Mouse (Mus musculus) megakaryocyte, embryonic 14.5 days (primary cell): ENCODE data around the gene Egfl7.

ENCODE experiments used
- FLI1 ChIP-seq: IDR thresholded peaks from 2 replicates; pipeline ENCODE4 v1.6.1; 2012; ENCODE audit warnings: low read length, inconsistent platforms, mixed read lengths
- GATA1 ChIP-seq: IDR thresholded peaks from 3 replicates; pipeline ENCODE4 v1.6.1; 2012; ENCODE audit warnings: mixed read lengths, low read length, inconsistent platforms, borderline replicate concordance

DNA sequence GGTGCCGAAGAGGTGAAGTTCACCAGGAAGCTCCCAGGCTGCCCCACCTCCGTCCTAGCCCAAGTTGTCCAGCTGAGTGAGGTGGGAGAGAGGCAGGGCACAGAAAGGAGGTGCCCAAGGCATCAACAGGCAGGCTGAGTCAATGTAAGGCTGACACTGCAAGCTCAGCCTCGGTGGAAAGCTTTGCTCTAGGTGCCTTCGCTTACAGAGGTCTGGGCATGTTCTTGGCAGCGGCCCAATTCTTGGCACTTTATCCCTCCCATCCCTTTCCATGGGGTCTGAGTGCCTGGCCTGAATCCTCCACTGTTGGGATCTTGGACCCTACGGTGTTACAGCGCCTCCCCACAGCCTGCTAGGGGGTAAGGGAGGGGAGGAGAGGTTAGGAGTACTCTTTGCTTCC, 2.9 kb downstream of the Egfl7 start:
- TF ChIP-seq GATA1, result no peak
- TF ChIP-seq FLI1, result no peak
